Mouse (Mus musculus) hindbrain, postnatal 0 days (tissue): ENCODE data around the gene Olfr889. TPM values are rescaled to one million over a fixed set of nuclear protein-coding genes. Genes with fewer than 3 reads are reported as not detected.
"Not testable (repeated sequence)": the region's sequence is repeated elsewhere in the genome, so short reads cannot be mapped to it uniquely, and the experiment has no call there.

Source experiments
- ATAC-seq: fragments of 200-750 bp; cut with Nextera tagmentation; 2 replicates; pipeline ENCODE4 v1.8.0; 2017; ENCODE audit warnings: mild to moderate bottlenecking, moderate TSS enrichment, moderate library complexity
- DNase-seq: peaks from one replicate; pipeline ENCODE4 v3.0.0-alpha.2; 2015; ENCODE audit warnings: low spot score
- H3K27ac ChIP-seq: fragments of 300-500 bp; sonication (generic); 2 replicates; pipeline ENCODE4 v1.5.1; 2014; ENCODE audit warnings: mild to moderate bottlenecking
- H3K27me3 ChIP-seq: fragments of 300-500 bp; sonication (generic); 2 replicates; pipeline ENCODE4 v1.6.1; 2014; ENCODE audit warnings: low read length, mixed read lengths; ENCODE audit not compliant: insufficient read depth
- H3K36me3 ChIP-seq: fragments of 300-500 bp; sonication (generic); 2 replicates; pipeline ENCODE4 v1.6.1; 2014; ENCODE audit warnings: low read length, mixed read lengths; ENCODE audit not compliant: insufficient read depth
- H3K4me1 ChIP-seq: fragments of 300-500 bp; sonication (generic); 2 replicates; pipeline ENCODE4 v1.6.1; 2014; ENCODE audit warnings: antibody characterized with exemption, low read length, mixed read lengths; ENCODE audit not compliant: insufficient read depth
- H3K4me2 ChIP-seq: fragments of 300-500 bp; sonication (generic); 2 replicates; pipeline ENCODE4 v1.6.1; 2014; ENCODE audit warnings: low read depth, mild to moderate bottlenecking, low read length, moderate library complexity, mixed read lengths
- H3K4me3 ChIP-seq: fragments of 300-500 bp; sonication (generic); 2 replicates; pipeline ENCODE4 v1.5.1; 2014; ENCODE audit warnings: low read length
- H3K9ac ChIP-seq: fragments of 300-500 bp; sonication (generic); replicated peaks from 2 replicates; pipeline ENCODE4 v1.6.1; 2014; ENCODE audit warnings: mild to moderate bottlenecking, low read length, moderate library complexity, mixed read lengths
- H3K9me3 ChIP-seq: fragments of 300-500 bp; sonication (generic); 2 replicates; pipeline ENCODE4 v1.6.1; 2016; ENCODE audit warnings: low read length, mixed read lengths
- CTCF ChIP-seq: IDR thresholded peaks from 2 replicates; pipeline ENCODE4 v1.5.1; 2016; ENCODE audit warnings: antibody characterized with exemption, control low read depth, low read depth
- WGBS: fragments of 180-500 bp; shearing (Covaris S2); extraction: QIAGEN DNeasy Blood & Tissue Kit; methylation state at CpG from one replicate; pipeline ENCODE4 v1.1.7; 2014; 5-methylcytosine and 5-hydroxymethylcytosine counted together
- polyA plus RNA-seq: library from polyadenylated mRNA; unstranded; fragments of >200 nt; fragmentation: Nextera tagmentation; extraction: Ambion mirVana; gene quantifications from 2 replicates; pipeline ENCODE4 v1.2.1, GENCODE M21; 2015
- total RNA-seq: library from RNA; depleted of rRNA; stranded (reverse); fragments of >200 nt; gene quantifications from 2 replicates; pipeline ENCODE4 v1.2.3, GENCODE M21; 2014; rRNA removed

The Olfr889 gene
- total RNA-seq: not detected in 2 replicates
- 0.13 and 0.14 TPM in 2 replicates for polyA plus RNA-seq

- no peaks in the 10 kb centered on the region for H3K36me3 ChIP-seq
- no peaks in the 10 kb centered on the region for H3K27me3 ChIP-seq
- H3K9ac ChIP-seq: no peak within 1 kb of the TSS
- no peak for DNase-seq
- TF ChIP-seq CTCF: no peak
- no peak within 1 kb of the TSS for H3K4me3 ChIP-seq
- no peak for ATAC-seq
- no peak within 1 kb of the TSS for H3K27ac ChIP-seq
- no peak within 1 kb of the TSS for H3K4me2 ChIP-seq
- H3K4me1 ChIP-seq: no peaks in the 10 kb centered on the region
- H3K9me3 ChIP-seq: no peaks in the 10 kb centered on the region
These were observed at the start of gene Olfr889 for GRCm38 (mm10) chr9:38114898-38115297. Olfr889 (plus strand) TSS chr9:38115198.

DNA sequence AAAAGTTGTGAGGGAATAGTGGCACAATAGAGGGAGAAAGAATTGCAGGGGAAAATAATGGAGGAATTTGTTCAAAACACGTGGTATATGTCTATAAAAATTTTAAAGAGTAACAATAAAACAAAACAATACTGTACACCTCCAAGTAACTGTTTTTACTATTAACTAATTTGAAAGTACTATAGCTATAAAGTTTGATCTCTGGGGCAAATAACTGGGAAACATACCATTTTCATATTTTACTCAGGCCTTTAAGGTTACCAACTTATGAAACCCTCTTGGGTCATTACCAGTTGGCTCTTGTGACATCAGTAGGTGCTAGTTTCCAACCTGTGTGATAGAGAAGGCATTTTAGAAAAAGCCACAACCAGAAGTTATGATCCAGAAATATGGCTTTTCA lies 31.2 kb upstream of the Olfr889 start, which contains the start of gene Olfr887:
Gene Olfr887, plus strand, starts transcription at position 301 of the 400 bp plus-strand sequence.
- Histone ChIP-seq H3K36me3 (no peaks in the 10 kb centered on the region), H3K4me2 (no peak within 1 kb of the TSS), H3K27me3 (no peaks in the 10 kb centered on the region), H3K27ac (no peak within 1 kb of the TSS), H3K4me3 (no peak within 1 kb of the TSS), H3K9ac (no peak within 1 kb of the TSS), H3K4me1 (no peaks in the 10 kb centered on the region), H3K9me3 (no peaks in the 10 kb centered on the region)
- no peak for TF ChIP-seq CTCF
- DNase-seq (no peak), ATAC-seq (no peak)
- 73% methylated on average over 1 of the region's 1 CpGs for WGBS

DNA sequence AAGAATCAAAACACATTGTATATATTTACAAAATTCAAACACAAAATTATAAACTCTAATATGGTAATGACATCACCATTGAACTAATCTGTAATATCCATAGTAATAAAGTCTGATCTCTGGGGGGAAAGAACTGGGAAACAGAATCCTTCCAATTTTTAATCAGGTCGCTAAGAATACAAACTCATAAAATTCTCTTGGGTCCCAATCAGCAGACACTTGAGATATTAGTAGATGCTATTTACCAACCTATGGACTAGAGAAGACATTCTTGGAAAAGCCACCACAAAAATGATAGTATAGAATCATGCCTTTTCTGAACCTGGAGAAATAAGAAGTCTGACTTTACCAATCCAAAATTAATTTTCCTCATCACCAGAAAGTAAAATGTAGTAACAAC lies 7.2 kb upstream of the Olfr889 start, which contains the start of gene Olfr888:
Gene Olfr888, plus strand, starts transcription at position 301 of the 400 bp plus-strand sequence.
- Histone ChIP-seq H3K4me3 (no peak within 1 kb of the TSS), H3K36me3 (no peaks in the 10 kb centered on the region), H3K4me1 (no peaks in the 10 kb centered on the region), H3K27ac (no peak within 1 kb of the TSS), H3K9me3 (no peaks in the 10 kb centered on the region), H3K27me3 (no peaks in the 10 kb centered on the region), H3K9ac (no peak within 1 kb of the TSS), H3K4me2 (no peak within 1 kb of the TSS)
- no peak for TF ChIP-seq CTCF
- 71% methylated on average over 1 of the region's 1 CpGs for WGBS
- ATAC-seq: no peak
- no peak for DNase-seq

- Histone ChIP-seq H3K27ac (no peak within 1 kb of the TSS), H3K27me3 (no peaks in the 10 kb centered on the region), H3K9ac (no peak within 1 kb of the TSS), H3K4me2 (no peak within 1 kb of the TSS), H3K36me3 (no peaks in the 10 kb centered on the region), H3K4me3 (no peak within 1 kb of the TSS), H3K4me1 (no peaks in the 10 kb centered on the region), H3K9me3 (no peaks in the 10 kb centered on the region)
- TF ChIP-seq CTCF: no peak
- ATAC-seq (no peak), DNase-seq (no peak)
These were observed 27.2 kb downstream of the Olfr889 start, which contains the start of gene Olfr890 for GRCm38 (mm10) chr9:38142217-38142616. Olfr890 (plus strand) TSS chr9:38142517.

DNA sequence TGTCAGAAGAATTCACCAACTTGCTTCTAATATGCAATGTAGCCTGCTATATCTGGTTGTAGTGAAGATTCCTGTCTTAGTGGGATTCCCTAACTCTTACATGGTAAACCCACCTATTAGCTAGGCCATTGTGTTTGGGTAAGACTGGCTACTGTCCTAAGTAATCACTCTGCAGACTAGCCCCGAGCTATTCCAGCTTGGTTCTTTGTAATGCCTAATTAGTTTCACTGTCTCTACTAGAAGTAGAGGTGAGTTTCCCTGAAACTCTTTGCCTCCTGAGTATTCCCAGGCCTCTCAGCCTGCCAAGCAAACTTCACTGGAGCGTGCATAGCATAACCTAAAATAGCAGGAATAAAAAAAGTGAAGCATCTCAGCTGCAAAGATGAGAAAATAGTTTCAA lies 53.3 kb downstream of the Olfr889 start:
- H3K27me3 ChIP-seq, H3K4me1 ChIP-seq, H3K9me3 ChIP-seq, H3K36me3 ChIP-seq, H3K9ac ChIP-seq, H3K4me3 ChIP-seq, H3K4me2 ChIP-seq, DNase-seq, H3K27ac ChIP-seq, ATAC-seq: not testable (repeated sequence)
- WGBS: 52% methylated on average over 2 of the region's 2 CpGs

Other genes starting within 250 kb of the Olfr889 start
- gene Olfr145, start 218.5 kb upstream of the Olfr889 start, total RNA-seq: not detected in 2 replicates
- not detected in 2 replicates for gene Olfr145, start 218.5 kb upstream of the Olfr889 start, polyA plus RNA-seq
- gene Olfr878, start 197.4 kb upstream of the Olfr889 start, total RNA-seq: not detected in 2 replicates
- not detected in 2 replicates for gene Olfr878, start 197.4 kb upstream of the Olfr889 start, polyA plus RNA-seq
- not detected in 2 replicates for gene Olfr881, start 123.4 kb upstream of the Olfr889 start, total RNA-seq
- gene Olfr881, start 123.4 kb upstream of the Olfr889 start, polyA plus RNA-seq: not detected in 2 replicates
- not detected in 2 replicates for gene Olfr883, start 89.4 kb upstream of the Olfr889 start, total RNA-seq
- gene Olfr883, start 89.4 kb upstream of the Olfr889 start, polyA plus RNA-seq: not detected in 2 replicates
- gene Olfr884, start 68.6 kb upstream of the Olfr889 start, total RNA-seq: not detected in 2 replicates
- not detected in 2 replicates for gene Olfr884, start 68.6 kb upstream of the Olfr889 start, polyA plus RNA-seq
- gene Olfr885, start 53.9 kb upstream of the Olfr889 start, total RNA-seq: not detected in 2 replicates
- gene Olfr885, start 53.9 kb upstream of the Olfr889 start, polyA plus RNA-seq: not detected in 2 replicates
- gene Olfr887, start 31.1 kb upstream of the Olfr889 start, total RNA-seq: not detected in 2 replicates
- not detected in 2 replicates for gene Olfr887, start 31.1 kb upstream of the Olfr889 start, polyA plus RNA-seq
- gene Olfr888, start 7.1 kb upstream of the Olfr889 start, total RNA-seq: not detected in 2 replicates
- not detected in 2 replicates for gene Olfr888, start 7.1 kb upstream of the Olfr889 start, polyA plus RNA-seq
- not detected in 2 replicates for gene Olfr890, start 27.3 kb downstream of the Olfr889 start, total RNA-seq
- not detected in 2 replicates for gene Olfr890, start 27.3 kb downstream of the Olfr889 start, polyA plus RNA-seq
- gene Olfr891, start 65.6 kb downstream of the Olfr889 start, total RNA-seq: not detected in 2 replicates
- gene Olfr891, start 65.6 kb downstream of the Olfr889 start, polyA plus RNA-seq: not detected in 2 replicates
- gene Olfr893, start 93.2 kb downstream of the Olfr889 start, total RNA-seq: not detected in 2 replicates
- gene Olfr893, start 93.2 kb downstream of the Olfr889 start, polyA plus RNA-seq: not detected in 2 replicates
- gene Olfr894, start 102.9 kb downstream of the Olfr889 start, total RNA-seq: not detected in 2 replicates
- gene Olfr894, start 102.9 kb downstream of the Olfr889 start, polyA plus RNA-seq: not detected in 2 replicates
- gene Olfr143, start 137.6 kb downstream of the Olfr889 start, total RNA-seq: not detected in 2 replicates
- gene Olfr143, start 137.6 kb downstream of the Olfr889 start, polyA plus RNA-seq: not detected in 2 replicates
- gene Olfr895, start 152.7 kb downstream of the Olfr889 start, total RNA-seq: not detected in 2 replicates
- gene Olfr895, start 152.7 kb downstream of the Olfr889 start, polyA plus RNA-seq: not detected in 2 replicates
- gene Olfr896-ps1, start 175.9 kb downstream of the Olfr889 start, total RNA-seq: not detected in 2 replicates
- not detected in 2 replicates for gene Olfr896-ps1, start 175.9 kb downstream of the Olfr889 start, polyA plus RNA-seq
- gene Olfr25, start 213.9 kb downstream of the Olfr889 start, total RNA-seq: not detected in 2 replicates
- gene Olfr25, start 213.9 kb downstream of the Olfr889 start, polyA plus RNA-seq: not detected in 2 replicates
- gene Olfr898, start 233.2 kb downstream of the Olfr889 start, total RNA-seq: not detected in 2 replicates
- not detected in 2 replicates for gene Olfr898, start 233.2 kb downstream of the Olfr889 start, polyA plus RNA-seq